Mouse (Mus musculus) stomach, embryonic 14.5 days (tissue): Measurements from ENCODE around the gene Cacna1g. TPM values are rescaled to one million over a fixed set of nuclear protein-coding genes. Genes with fewer than 3 reads are reported as not detected.
A peak's percentile ranks its signal among the peaks of the same experiment; 100 is the strongest.
"Not testable (repeated sequence)": the region's sequence is repeated elsewhere in the genome, so short reads cannot be mapped to it uniquely, and the experiment has no call there.

ENCODE experiments used
- ATAC-seq: fragments of 200-750 bp; cut with Nextera tagmentation; 2 replicates; pipeline ENCODE4 v1.8.0; 2017; ENCODE audit warnings: low read depth, moderate TSS enrichment; ENCODE audit not compliant: insufficient number of reproducible peaks, insufficient read depth, low FRiP score
- H3K27ac ChIP-seq: fragments of 300-500 bp; sonication (generic); 2 replicates; pipeline ENCODE4 v1.5.1; 2014; ENCODE audit warnings: mild to moderate bottlenecking, low read length, moderate library complexity, mixed read lengths
- H3K27me3 ChIP-seq: fragments of 300-500 bp; sonication (generic); 2 replicates; pipeline ENCODE4 v1.6.1; 2014; ENCODE audit warnings: low read length, control low read depth, mixed read lengths; ENCODE audit not compliant: control insufficient read depth, insufficient read depth
- H3K36me3 ChIP-seq: fragments of 300-500 bp; sonication (generic); 2 replicates; pipeline ENCODE4 v1.6.1; 2014; ENCODE audit warnings: mild to moderate bottlenecking, control low read depth, low read length, moderate library complexity, mixed read lengths; ENCODE audit not compliant: control insufficient read depth, insufficient read depth
- H3K4me1 ChIP-seq: fragments of 300-500 bp; sonication (generic); 2 replicates; pipeline ENCODE4 v1.6.1; 2014; ENCODE audit warnings: low read length, control low read depth, mixed read lengths; ENCODE audit not compliant: control insufficient read depth, insufficient read depth
- H3K4me2 ChIP-seq: fragments of 300-500 bp; sonication (generic); replicated peaks from 2 replicates; pipeline ENCODE4 v1.6.1; 2014; ENCODE audit warnings: low read depth, low read length, control low read depth
- H3K4me3 ChIP-seq: fragments of 300-500 bp; sonication (generic); 2 replicates; pipeline ENCODE4 v1.5.1; 2014; ENCODE audit warnings: low read depth, low read length, control low read depth
- H3K9ac ChIP-seq: fragments of 300-500 bp; sonication (generic); replicated peaks from 2 replicates; pipeline ENCODE4 v1.6.1; 2014; ENCODE audit warnings: low read depth, mild to moderate bottlenecking, control low read depth, low read length, moderate library complexity, mixed read lengths
- H3K9me3 ChIP-seq: fragments of 300-500 bp; sonication (generic); 2 replicates; pipeline ENCODE4 v1.6.1; 2016; ENCODE audit warnings: low read depth, low read length, control low read depth; ENCODE audit not compliant: control insufficient read depth
- WGBS: fragments of 180-500 bp; shearing (Covaris S2); extraction: QIAGEN DNeasy Blood & Tissue Kit; methylation state at CpG from one replicate; pipeline ENCODE4 v1.1.7; 2014; 5-methylcytosine and 5-hydroxymethylcytosine counted together
- polyA plus RNA-seq: library from polyadenylated mRNA; unstranded; fragments of >200 nt; fragmentation: Nextera tagmentation; extraction: Ambion mirVana; gene quantifications from 2 replicates; pipeline ENCODE4 v1.2.1, GENCODE M21; 2014

Cacna1g gene
- polyA plus RNA-seq, 1 experiment from 2014 or later = 13.5 TPM

- Histone ChIP-seq H3K9ac (no peak overlapping the region), H3K4me1 (peaks cover 25% of the 10 kb centered on the region), H3K27me3 (no peaks in the 10 kb centered on the region), H3K9me3 (no peaks in the 10 kb centered on the region), H3K4me3 (no peak overlapping the region), H3K27ac (no peak overlapping the region), H3K4me2 (no peak overlapping the region), H3K36me3 (no peaks in the 10 kb centered on the region)
- WGBS = 83% methylated on average over 10 of the region's 10 CpGs
- ATAC-seq = no peak
Measured at GRCm38 (mm10) chr11:94403757-94404156, 70.2 kb downstream of the Cacna1g start.

GRCm38 (mm10) chr11:94402731-94403130 is 71.3 kb downstream of the Cacna1g start:
- peaks cover 22% of the 10 kb centered on the region for H3K4me1 ChIP-seq
- H3K9ac ChIP-seq = no peak overlapping the region
- 86% methylated on average over 5 of the region's 5 CpGs for WGBS
- H3K4me3 ChIP-seq = no peak overlapping the region
- no peak overlapping the region for H3K4me2 ChIP-seq
- no peaks in the 10 kb centered on the region for H3K27me3 ChIP-seq
- no peaks in the 10 kb centered on the region for H3K36me3 ChIP-seq
- ATAC-seq = no peak
- no peaks in the 10 kb centered on the region for H3K9me3 ChIP-seq
- no peak overlapping the region for H3K27ac ChIP-seq

- H3K9me3 ChIP-seq, H3K27me3 ChIP-seq, H3K36me3 ChIP-seq, ATAC-seq, H3K4me2 ChIP-seq, H3K9ac ChIP-seq, H3K27ac ChIP-seq, H3K4me3 ChIP-seq: not testable (repeated sequence)
- WGBS = 82% methylated on average over 4 of the region's 4 CpGs
- H3K4me1 ChIP-seq = peaks cover 15% of the 10 kb centered on the region
Measured at GRCm38 (mm10) chr11:94402029-94402428, 72.0 kb downstream of the Cacna1g start.

GRCm38 (mm10) chr11:94400996-94401395 is 73.0 kb downstream of the Cacna1g start:
- Histone ChIP-seq H3K4me3 (no peak overlapping the region), H3K4me1 (peaks cover 13% of the 10 kb centered on the region), H3K36me3 (no peaks in the 10 kb centered on the region), H3K27ac (no peak overlapping the region), H3K9me3 (no peaks in the 10 kb centered on the region), H3K27me3 (no peaks in the 10 kb centered on the region), H3K4me2 (no peak overlapping the region), H3K9ac (no peak overlapping the region)
- ATAC-seq = no peak
- 66% methylated on average over 6 of the region's 6 CpGs for WGBS

GRCm38 (mm10) chr11:94394107-94394506 is 79.9 kb downstream of the Cacna1g start:
- no peak overlapping the region for H3K4me2 ChIP-seq
- no peaks in the 10 kb centered on the region for H3K36me3 ChIP-seq
- no peaks in the 10 kb centered on the region for H3K9me3 ChIP-seq
- WGBS = 79% methylated on average over 7 of the region's 7 CpGs
- peaks cover 9% of the 10 kb centered on the region; the same call in 1 of the 2 replicates for H3K4me1 ChIP-seq
- no peak for ATAC-seq
- H3K27ac ChIP-seq = no peak overlapping the region
- no peak overlapping the region for H3K4me3 ChIP-seq
- H3K9ac ChIP-seq = no peak overlapping the region
- no peaks in the 10 kb centered on the region for H3K27me3 ChIP-seq

GRCm38 (mm10) chr11:94393490-94393889 is 80.5 kb downstream of the Cacna1g start:
- 87% methylated on average over 4 of the region's 4 CpGs for WGBS
- not testable (repeated sequence) for H3K4me2 ChIP-seq

GRCm38 (mm10) chr11:94392672-94393109 is 81.3 kb downstream of the Cacna1g start, which contains the start of gene Abcc3:
Abcc3 (minus strand) TSS chr11:94392997.
- H3K27me3 ChIP-seq = no peaks in the 10 kb centered on the region
- WGBS = 10% methylated on average over 20 of the region's 20 CpGs
- ATAC-seq = peak; percentile 60; the same call in 1 of the 2 replicates
- H3K9ac ChIP-seq = no peak within 1 kb of the TSS; the same call in 1 of the 2 replicates
- H3K9me3 ChIP-seq = no peaks in the 10 kb centered on the region
- no peak within 1 kb of the TSS for H3K27ac ChIP-seq
- peak within 1 kb of the TSS; percentile 55 for H3K4me2 ChIP-seq
- peaks cover 9% of the 10 kb centered on the region; the same call in 1 of the 2 replicates for H3K4me1 ChIP-seq
- H3K4me3 ChIP-seq = peak within 1 kb of the TSS; percentile 26; the same call in 1 of the 2 replicates
- no peaks in the 10 kb centered on the region for H3K36me3 ChIP-seq

More at GRCm38 (mm10) chr11:94393490-94393889, 80.5 kb downstream of the Cacna1g start:
- not testable (repeated sequence) for H3K4me3 ChIP-seq, H3K27me3 ChIP-seq, H3K9ac ChIP-seq, H3K9me3 ChIP-seq, H3K27ac ChIP-seq, H3K36me3 ChIP-seq, ATAC-seq, H3K4me1 ChIP-seq

- Histone ChIP-seq H3K9ac (no peak overlapping the region), H3K9me3 (no peaks in the 10 kb centered on the region), H3K4me2 (no peak overlapping the region), H3K27me3 (no peaks in the 10 kb centered on the region), H3K4me3 (no peak overlapping the region), H3K4me1 (peaks cover 10% of the 10 kb centered on the region; the same call in 1 of the 2 replicates), H3K27ac (no peak overlapping the region), H3K36me3 (no peaks in the 10 kb centered on the region)
- 80% methylated on average over 10 of the region's 10 CpGs for WGBS
- no peak for ATAC-seq
Measured at GRCm38 (mm10) chr11:94391661-94392060, 82.3 kb downstream of the Cacna1g start.

- Histone ChIP-seq H3K36me3 (no peaks in the 10 kb centered on the region), H3K4me1 (peaks cover 18% of the 10 kb centered on the region), H3K4me2 (no peak overlapping the region), H3K9ac (no peak overlapping the region), H3K27me3 (no peaks in the 10 kb centered on the region), H3K9me3 (no peaks in the 10 kb centered on the region), H3K4me3 (no peak overlapping the region), H3K27ac (no peak overlapping the region)
- ATAC-seq = no peak
- 85% methylated on average over 6 of the region's 6 CpGs for WGBS
Measured at GRCm38 (mm10) chr11:94390825-94391224, 83.2 kb downstream of the Cacna1g start.
